Mouse (Mus musculus) mature B cell (primary cell): Measurements from ENCODE around the gene Spa17.

Experiments used
- in situ Hi-C: fragments of 300-500 bp; cut with MboI; formaldehyde crosslinking; loops from 2 replicates; pipeline ENCODE4 v1.14.3; 2019

Spa17 gene

GRCm38 (mm10) chr9:37616770-37617169 is 3.2 kb upstream of the Spa17 start:
- in situ Hi-C loops = loop anchor here (5.0 kb wide), 1 partner anchor 154 kb away; no protein-coding TSS in a partner anchor

GRCm38 (mm10) chr9:37615220-37615619 is 1.7 kb upstream of the Spa17 start:
- in situ Hi-C loops = loop anchor here (5.0 kb wide), 1 partner anchor 153 kb away; no protein-coding TSS in a partner anchor

GRCm38 (mm10) chr9:37614316-37614715 is 794 bp upstream of the Spa17 start:
- in situ Hi-C loops = no loop called here

DNA sequence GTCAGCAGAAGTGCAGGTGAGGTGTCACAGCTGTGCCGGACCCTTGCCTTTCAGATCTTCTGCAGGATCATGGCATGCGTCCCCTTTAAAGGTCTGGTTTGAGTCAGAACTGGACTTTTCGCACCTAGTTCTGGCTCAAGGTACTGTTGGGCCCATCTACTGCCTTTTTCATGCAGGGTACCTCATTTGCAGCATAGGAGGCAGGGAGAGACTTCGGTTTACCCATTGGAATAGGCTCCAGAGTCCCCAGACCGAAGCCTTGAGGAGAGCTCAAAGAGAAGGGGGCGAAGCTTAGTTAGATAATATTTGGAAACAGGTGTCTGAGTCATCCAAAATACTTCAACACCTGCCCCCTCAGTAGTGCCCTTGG is 374 bp upstream of the Spa17 start:
- in situ Hi-C loops = no loop called here

DNA sequence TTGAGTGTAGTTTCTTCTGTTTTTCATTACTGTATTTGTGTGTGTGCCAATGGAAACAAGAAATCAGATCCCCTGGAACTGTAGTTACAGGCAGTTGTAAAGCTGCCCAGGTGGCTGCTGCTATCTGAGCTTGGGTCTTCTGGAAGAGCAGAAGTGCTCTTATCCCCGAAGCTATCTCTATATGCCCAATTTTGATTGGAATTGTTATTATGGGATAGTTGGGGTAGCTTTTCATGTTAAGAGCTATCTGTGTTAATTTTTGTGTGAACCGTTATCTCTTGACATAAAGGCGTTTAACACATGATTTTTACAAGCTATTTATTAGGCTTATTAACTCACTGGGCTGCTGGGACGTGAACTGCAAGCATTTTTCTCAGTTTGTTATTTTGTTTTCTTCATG is 4.0 kb downstream of the Spa17 start:
- in situ Hi-C loops = no loop called here

DNA sequence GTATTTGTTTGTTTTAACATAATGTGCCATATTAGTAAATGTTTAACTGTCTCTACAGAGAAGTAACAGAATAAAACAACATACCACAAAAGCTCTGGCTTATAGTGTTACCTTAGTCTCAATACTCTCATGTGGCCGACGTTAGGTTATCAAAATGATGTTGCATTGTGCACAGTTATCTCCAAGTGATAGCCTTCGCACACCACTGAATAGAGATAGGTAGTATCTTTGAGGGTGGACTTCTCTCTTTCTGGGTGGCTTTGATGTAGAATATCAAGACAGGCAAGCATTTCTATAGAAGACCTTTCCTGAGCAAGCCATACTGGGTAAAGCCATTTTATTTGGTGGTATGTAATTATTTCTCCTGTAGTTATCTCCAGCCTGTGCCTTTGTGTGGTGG is 8.4 kb downstream of the Spa17 start:
- in situ Hi-C loops = no loop called here

DNA sequence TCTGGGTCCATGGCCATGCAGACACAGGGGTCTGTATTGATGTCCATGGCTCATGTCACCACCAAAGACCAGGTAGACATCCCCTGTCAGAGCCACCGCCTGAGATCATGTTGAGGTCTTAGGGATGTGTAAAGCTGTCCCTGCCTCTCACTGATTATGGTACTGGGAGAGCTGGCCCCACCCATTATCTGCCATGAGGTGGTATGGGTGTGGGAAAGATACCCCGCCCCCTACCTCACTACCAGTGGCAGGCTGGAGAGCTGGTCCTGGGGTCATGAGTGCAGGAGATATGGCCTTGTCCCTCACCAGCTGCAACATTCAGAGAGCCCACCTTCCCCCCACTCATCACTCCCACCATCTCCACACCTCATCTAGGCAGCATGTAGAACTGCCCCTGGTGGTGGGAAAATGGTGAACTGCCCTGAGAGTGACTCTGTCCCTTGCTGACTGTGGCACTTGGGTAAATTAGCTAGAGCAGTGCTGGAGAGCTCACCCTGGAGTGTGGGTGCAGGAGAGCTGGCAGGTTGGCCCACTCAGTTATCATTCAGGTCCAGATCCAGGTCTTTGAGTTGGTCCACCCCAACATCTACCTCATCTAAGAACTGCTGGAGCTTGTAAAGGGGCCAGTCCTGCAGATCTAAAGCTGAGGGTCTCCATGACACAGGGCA is 12.8 kb downstream of the Spa17 start:
- in situ Hi-C loops = no loop called here

DNA sequence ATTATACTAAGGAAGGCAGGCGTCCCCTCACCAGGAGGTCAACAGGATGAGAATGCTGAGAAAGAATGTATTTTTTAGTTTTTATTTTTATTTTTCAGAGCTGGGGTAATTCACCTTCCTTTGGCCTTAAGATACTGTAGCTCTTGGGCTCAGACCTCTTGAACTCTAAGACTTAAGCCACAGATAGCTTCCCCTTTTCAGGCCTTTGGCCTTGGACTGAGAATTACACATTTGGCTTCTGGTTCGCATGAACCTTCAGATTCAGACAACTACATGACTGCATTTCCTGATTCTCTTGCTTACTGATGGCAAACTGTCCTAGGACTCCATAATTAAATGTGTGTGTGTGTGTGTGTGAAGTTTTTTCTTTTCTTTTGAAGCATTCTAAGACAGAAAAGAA is 14.9 kb downstream of the Spa17 start:
- in situ Hi-C loops = no loop called here

DNA sequence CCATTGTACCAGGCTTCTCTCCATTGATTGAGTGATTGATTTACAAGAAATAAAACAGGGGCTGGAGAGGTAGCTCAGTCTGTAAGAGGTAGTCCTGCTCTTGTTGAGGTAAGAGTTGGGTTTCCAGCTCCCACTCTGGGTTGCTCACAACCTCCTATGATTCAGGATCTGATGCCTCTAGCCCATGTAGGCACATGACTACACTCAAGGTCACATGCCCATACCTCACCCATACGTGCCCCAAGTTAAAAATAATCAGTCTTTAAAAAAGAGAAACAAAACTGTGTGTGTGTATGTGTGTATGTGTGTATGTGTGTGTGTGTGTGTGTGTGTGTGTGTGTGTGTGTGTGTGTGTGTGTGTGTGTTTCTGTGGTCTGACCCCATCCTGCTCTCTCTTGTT is 18.0 kb downstream of the Spa17 start:
- in situ Hi-C loops = no loop called here

DNA sequence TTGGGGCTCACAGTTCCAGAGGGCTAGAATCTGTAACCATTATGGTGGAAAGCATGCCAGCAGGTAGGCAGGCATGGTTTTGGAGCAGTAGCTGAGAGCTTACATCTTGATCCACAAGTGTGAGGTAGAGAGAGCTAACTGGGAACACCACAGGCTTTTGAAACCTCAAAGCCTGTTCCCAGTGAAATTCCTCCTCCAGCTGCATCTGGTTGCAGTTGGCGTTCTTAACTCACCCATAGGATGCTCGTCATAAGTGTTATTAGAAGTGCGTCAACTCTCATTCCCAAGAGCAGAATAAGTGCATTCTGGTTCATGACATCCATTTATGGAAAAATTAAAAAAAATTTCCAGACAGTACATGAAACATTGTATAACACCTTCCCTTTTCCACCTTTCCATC is 19.8 kb downstream of the Spa17 start:
- in situ Hi-C loops = no loop called here

DNA sequence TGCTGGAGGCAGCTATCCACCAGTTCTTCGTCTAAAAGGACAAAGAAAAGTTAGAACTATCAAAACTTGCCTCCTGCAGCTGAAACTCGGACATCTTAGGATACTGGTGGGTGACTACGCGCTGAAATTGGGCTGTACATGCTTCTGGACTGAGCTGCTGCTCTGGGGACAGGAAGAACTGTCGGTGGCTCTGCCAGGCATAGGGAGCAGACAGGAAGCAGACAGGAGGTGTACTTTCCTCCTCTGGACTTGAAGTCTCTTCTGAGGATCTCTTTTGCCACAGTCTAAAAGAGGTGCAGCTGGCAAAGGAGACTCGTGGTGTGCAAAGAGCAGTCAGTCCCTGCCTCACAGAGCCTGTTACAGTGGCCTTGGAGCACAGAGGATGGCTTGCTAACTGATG is 20.9 kb downstream of the Spa17 start:
- in situ Hi-C loops = no loop called here

DNA sequence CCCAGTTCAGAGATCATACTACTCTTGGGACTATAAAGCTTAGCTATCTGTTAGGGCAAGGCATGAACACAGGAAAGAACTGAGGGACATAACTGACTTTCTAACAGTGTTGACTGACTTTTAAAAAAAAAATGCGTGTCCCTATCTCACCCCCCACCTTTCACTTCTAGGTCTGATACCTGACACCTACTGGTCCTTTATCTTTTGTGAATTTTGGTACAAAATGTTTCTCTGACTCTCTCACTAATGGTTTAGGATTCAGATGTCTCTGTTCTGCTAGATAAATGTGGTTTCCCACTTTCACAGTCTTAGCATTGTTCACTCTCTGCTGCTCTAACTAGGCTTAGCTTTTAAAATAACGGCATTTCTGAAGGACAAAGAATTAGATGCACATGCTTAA is 21.5 kb downstream of the Spa17 start:
- in situ Hi-C loops = no loop called here

DNA sequence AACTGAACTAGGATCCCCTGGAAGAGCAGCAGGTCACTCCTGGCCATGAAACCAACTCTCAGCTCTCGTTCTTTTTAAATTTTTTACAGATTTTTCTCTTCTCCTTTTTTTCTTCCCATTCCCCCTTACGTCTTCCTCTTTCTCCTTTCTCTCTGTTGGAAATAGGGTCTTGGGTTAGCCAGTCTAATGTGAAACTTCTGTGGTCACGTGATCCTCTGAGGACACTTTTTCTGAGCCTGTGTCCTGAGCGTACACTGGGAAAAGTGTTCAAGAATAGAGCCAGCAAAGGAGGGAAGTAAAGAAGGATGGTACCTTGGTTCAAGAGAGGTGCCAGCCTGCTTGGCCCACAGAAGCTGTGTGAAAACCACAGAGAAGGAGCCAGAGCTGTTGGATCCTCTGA is 23.1 kb downstream of the Spa17 start:
- in situ Hi-C loops = no loop called here

- in situ Hi-C loops = no loop called here
Observed at GRCm38 (mm10) chr9:37586718-37587117, 26.8 kb downstream of the Spa17 start.

DNA sequence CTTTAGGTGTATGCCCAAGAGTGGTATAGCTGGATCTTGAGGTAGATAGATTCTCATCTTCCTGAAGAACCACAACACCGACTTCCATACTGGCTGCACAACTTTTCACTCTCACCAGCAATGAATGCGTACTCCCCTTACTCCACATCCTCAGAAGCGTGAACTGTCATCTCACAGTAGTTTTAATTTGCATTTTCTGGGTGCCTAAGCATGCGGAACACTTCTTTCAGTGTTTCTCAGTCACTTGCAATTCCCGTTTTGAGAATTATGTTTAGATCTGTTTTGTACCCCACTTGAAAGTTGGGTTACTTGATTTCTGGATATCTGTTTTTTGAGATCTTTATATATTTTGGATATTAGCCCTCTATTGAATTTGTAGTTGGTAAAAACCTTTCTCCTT is 29.9 kb downstream of the Spa17 start:
- in situ Hi-C loops = no loop called here

GRCm38 (mm10) chr9:37576436-37576930 is 37.0 kb downstream of the Spa17 start:
- in situ Hi-C loops = no loop called here

- in situ Hi-C loops = no loop called here
Observed at GRCm38 (mm10) chr9:37572204-37572876, 41.2 kb downstream of the Spa17 start.

GRCm38 (mm10) chr9:37569231-37569835 is 44.2 kb downstream of the Spa17 start:
- in situ Hi-C loops = no loop called here

DNA sequence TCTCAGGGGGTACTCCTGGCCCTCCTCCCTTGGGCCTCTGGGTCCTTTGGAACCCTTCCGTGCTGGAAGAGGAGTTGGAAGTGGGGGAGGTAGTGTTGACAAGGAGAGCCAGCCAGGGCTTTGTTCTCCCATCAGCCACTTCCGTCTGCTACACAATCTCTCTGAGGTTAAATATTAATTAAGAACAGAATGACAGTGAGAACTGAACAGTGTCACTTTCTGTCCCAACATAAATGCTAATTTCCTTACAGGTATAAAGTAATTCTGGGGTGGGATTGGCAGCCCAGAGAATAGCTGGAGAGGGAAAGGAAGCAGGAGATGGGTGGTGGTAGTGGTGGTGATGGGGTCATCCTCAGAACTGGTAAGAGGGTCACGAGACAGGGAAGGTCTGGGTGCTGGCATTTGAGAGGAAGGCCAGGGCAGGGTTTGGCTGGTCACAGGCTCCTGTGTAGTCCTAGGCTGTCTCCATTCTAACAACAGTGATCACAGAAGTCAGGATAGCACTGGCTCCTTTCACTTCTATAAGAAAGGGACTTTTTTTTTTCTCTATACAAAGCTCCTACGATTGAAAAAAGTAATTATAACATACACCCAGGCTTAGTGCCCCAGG is 44.8 kb downstream of the Spa17 start:
- in situ Hi-C loops = no loop called here

- in situ Hi-C loops = no loop called here
Observed at GRCm38 (mm10) chr9:37567892-37568604, 45.5 kb downstream of the Spa17 start.

- in situ Hi-C loops = no loop called here
Observed at GRCm38 (mm10) chr9:37567454-37567853, 46.1 kb downstream of the Spa17 start.

- in situ Hi-C loops = no loop called here
Observed at GRCm38 (mm10) chr9:37567019-37567418, 46.5 kb downstream of the Spa17 start.
